Mouse (Mus musculus): Measurements from ENCODE around the gene Cer1.

DNA sequence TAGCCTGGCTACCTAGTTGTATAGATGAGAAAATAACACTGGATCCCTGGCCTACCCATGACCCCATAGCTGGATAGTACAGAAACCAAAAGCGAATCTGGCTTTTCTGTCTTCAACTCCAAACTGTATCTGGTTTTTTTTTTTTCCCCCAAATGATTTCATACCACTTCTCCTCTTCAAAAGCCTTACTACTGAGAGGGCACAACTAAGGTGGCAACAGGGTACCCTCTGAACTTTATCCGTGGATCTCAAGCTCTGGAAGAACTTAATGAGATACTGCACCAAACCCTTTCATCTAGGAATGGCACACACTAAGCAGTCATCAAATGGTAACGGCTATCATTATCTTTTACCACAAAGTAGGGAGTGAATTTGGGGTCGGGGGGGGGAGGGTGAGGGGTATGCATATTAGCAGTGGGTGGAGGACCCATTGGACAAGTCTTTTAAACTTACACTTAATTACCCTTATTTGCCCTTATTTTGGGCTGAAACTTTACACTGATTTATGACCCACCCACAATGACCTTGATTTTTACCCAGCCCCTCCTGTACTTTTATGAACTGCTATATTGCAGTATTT is 26.4 kb downstream of the Cer1 start:
- TF ChIP-seq POLR2A (IDR thresholded peaks at IDR 0.05; ENCODE audit: insufficient read length, low read depth) (no peak), MYOD1 (IDR thresholded peaks at IDR 0.05; ENCODE audit: control insufficient read depth in 1 of 3, insufficient read length in 2 of 3, low read depth in 2 of 3) (no peak), MYOG (IDR thresholded peaks at IDR 0.05; ENCODE audit: control insufficient read depth in 1 of 3, insufficient read depth in 1 of 3, insufficient read length in 2 of 3, low read depth in 2 of 3) (no peak), USF1 (IDR thresholded peaks at IDR 0.05; ENCODE audit: low read depth) (no peak), TCF3 (IDR thresholded peaks at IDR 0.05; ENCODE audit: insufficient read length, low read depth) (no peak), TCF12 (IDR thresholded peaks at IDR 0.05; ENCODE audit: insufficient read depth, poor library complexity, severe bottlenecking) (no peak), E2F4 (IDR thresholded peaks at IDR 0.05; ENCODE audit: insufficient read depth) (no peak), CEBPB (IDR thresholded peaks at IDR 0.05; ENCODE audit: insufficient read depth, poor library complexity, severe bottlenecking) (no peak), MAX (IDR thresholded peaks at IDR 0.05; ENCODE audit: low read depth) (no peak), REST (IDR thresholded peaks at IDR 0.05; ENCODE audit: insufficient read depth, insufficient read length) (no peak), POLR2AphosphoS2 (IDR thresholded peaks at IDR 0.05; ENCODE audit: insufficient read length, low read depth) (no peak), SRF (IDR thresholded peaks at IDR 0.05; ENCODE audit: control insufficient read depth, insufficient read length, low read depth) (no peak)
